Mouse (Mus musculus) cerebellum, adult 9-11 months (tissue): ENCODE data around the gene Ccdc89.
A peak's percentile ranks its signal among the peaks of the same experiment; 100 is the strongest.

Experiments used
- DNase-seq: peaks from one replicate; pipeline ENCODE4 v3.0.0; 2022

Gene Ccdc89

GRCm38 (mm10) chr7:90426020-90427001 is at the start of gene Ccdc89:
Ccdc89 (plus strand) TSS chr7:90426577.
- DNase-seq: peak; percentile 90

GRCm38 (mm10) chr7:90384411-90384810 is 42.0 kb upstream of the Ccdc89 start:
- no peak for DNase-seq

DNA sequence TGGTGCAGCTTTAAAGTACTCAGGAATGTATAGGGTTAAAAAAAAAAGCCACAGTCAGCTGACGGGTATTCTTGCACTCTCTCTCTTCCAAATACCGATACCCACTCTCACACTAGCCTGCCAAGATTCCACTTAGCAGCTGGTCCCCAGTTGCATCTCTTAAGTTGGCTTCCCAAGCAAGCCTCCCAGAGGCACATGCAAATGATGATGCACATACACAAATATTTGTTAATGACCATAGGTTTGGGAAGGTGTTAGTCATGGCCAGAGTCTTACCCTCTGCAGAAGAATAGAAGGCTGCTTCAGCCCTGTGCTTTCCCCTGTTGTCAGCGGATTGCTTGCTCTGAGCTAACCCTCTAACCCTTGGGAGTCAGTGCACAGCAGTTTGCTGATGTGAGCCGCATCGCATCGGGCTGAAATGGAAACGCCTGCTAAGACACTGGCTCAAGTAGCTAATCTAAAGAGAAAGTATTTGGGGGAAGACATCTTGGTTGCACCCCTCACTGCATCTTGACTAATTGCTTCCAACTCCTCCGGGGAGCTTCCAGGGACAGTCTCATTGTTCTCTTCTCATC is 39.4 kb upstream of the Ccdc89 start:
- DNase-seq: no peak

GRCm38 (mm10) chr7:90389765-90390164 is 36.6 kb upstream of the Ccdc89 start:
- DNase-seq: no peak

GRCm38 (mm10) chr7:90395073-90395472 is 31.3 kb upstream of the Ccdc89 start:
- no peak for DNase-seq

- DNase-seq: no peak
These were observed 30.4 kb upstream of the Ccdc89 start for GRCm38 (mm10) chr7:90395928-90396327.

DNA sequence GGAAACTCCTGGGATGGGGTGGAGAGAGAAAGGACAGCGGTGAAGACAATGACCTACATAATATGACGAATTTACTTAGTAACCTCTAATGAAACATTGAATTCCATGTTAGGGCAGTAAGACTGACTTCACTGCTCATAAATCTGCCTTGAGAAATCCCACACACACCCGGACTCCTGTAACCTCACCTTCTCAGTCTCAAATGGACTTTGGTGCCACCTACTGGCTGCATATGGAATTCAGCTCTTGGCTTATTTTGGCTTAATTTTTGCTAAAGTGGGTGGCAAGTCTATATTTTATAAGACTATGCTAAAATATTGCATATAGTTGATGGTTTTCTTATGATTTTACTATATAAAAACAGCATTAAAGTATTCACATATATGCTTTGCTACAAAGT is 16.4 kb upstream of the Ccdc89 start:
- peak; percentile 46 for DNase-seq

GRCm38 (mm10) chr7:90427006-90427405 is 629 bp downstream of the Ccdc89 start:
- peak; percentile 48 for DNase-seq

GRCm38 (mm10) chr7:90432221-90432620 is 5.8 kb downstream of the Ccdc89 start:
- DNase-seq: peak; percentile 44

DNA sequence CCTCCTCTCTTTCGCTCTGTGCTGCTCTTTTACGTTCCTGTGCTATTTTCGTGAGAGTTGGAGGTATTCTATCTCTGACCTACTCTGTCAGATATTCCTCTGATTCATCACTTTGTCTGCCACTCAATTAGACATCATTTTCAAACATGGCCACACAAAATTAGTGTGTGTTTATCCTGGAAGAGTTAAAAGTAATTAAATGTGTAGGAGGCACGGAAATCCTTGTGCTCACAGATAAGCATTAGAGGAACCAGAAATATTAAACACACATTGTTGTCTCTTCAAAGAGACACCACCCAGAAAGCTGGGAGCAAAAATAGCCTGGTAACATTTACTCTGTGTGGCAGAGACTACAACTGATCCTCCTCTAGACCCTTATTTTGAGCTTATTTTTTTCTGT is 13.7 kb downstream of the Ccdc89 start:
- no peak for DNase-seq

DNA sequence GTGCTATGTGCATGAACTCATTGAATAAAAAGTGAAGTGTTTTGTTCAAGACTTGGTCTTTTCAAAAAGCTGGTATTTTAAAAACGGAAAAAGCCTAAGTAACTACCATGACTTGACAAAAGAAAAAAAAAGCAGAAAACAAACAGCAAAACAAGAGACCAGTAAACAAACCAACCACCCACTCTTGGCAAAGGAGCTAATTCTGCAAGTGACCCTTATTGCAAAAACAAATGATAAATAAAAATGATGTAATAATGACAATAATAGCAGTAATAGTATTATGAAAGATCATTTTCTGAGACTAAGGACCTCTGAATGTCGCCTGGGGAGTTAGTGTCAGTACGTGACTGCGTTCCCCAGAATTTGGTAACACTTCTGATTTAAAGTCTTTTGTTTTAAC is 15.7 kb downstream of the Ccdc89 start:
- DNase-seq: peak; percentile 42

DNA sequence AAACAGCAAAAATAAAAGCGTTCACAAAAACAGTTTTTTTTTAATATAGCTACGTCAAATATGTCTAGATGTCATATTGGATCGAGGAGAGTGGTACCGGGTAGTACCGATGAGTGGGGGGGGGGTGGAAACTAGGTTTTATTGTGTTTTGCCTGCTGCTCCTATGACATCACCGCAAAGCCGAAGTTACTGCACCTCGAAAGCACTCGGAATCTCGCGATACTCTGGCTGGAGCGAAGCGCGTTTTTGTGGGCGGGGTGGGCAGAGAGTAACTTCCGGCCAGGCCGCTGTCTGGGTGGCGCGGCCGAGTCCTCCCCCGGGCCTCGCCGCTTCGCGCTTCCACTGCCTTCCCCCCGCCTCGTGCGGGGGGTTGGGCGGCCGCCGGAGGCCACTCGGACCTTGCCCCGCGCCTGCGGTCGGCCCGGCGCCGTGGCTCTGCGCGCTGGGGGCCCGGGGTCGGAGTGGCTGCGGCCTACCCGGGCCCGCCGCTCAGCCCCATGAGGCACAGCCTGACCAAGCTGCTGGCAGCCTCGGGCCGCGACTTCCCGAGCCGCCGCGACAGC is 16.2 kb downstream of the Ccdc89 start, which contains the start of gene Crebzf:
Crebzf (plus strand) TSS at position 212 of the 563 bp plus-strand sequence.
- peak; percentile 97 for DNase-seq

DNA sequence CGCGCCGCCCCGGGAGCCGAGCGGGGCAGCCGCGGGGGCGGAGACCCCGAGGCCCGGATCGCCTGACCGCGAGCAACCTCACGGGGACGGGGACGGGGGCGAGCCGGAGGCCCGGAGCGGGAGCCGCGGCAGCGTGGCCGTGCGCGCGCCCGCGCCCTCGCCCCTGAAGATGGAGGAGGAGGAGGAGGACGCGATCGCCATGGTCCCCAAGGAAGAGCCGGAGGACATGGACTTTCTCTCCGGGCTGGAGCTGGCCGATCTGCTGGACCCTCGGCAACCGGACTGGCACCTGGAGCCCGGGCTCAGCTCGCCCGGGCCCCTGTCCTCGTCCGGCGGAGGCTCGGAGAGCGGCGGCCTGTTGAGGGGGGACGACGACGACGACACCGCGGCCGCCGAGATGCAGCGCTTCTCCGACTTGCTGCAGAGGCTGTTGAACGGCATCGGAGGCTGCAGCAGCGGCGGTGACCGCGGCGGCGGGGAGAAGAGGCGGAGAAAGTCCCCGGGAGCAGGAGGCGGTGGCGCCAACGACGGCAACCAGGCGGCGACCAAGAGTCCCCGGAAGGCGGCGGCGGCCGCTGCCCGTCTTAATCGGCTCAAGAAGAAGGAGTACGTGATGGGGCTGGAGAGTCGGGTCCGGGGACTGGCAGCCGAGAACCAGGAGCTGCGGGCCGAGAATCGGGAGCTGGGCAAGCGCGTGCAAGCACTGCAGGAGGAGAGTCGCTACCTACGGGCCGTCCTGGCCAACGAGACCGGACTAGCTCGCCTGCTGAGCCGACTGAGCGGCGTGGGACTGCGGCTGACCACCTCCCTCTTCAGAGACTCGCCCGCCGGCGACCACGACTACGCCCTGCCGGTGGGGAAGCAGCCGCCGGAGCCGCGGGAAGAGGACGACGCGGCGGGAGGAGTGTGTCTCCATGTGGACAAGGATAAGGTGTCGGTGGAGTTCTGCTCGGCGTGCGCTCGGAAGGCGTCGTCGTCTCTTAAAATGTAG is 17.0 kb downstream of the Ccdc89 start:
- peak; percentile 84 for DNase-seq

GRCm38 (mm10) chr7:90444206-90444605 is 17.8 kb downstream of the Ccdc89 start:
- DNase-seq: no peak

DNA sequence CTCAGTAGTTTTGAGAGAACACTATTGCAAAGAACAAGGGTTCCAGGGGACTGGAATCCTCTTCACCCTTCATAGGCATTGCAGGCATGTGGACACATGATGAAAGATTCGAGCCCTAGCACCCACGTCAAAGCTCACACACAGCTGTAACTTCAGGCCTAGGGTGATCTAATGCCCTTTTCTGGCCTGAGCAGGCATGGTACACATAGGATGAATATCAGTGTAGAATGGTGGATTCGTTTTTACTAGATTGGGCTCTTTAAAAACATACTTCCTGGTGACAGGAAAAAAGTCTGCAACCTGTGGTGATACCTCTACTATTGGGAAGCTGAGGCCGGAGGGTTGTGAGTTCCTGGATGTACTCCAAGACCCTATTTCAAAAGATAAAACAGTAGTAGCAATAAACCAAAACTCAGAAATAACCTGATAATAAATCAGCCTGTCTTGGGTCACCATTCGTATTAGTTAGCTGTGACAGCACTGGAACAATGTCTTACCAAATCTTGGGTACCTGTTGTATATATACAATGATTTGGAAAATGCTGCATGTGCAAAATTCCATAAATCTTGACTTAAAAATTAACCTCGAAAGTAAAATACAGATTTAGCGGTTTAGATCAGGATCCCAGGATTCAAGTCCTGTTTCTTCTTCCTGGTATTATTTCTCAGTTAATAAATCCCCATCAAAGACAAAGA is 29.9 kb downstream of the Ccdc89 start:
- no peak for DNase-seq

- DNase-seq: peak; percentile 88
These were observed 30.6 kb downstream of the Ccdc89 start, which contains the start of gene Tmem126a for GRCm38 (mm10) chr7:90456845-90457468. Tmem126a (minus strand) TSS chr7:90457229.

DNA sequence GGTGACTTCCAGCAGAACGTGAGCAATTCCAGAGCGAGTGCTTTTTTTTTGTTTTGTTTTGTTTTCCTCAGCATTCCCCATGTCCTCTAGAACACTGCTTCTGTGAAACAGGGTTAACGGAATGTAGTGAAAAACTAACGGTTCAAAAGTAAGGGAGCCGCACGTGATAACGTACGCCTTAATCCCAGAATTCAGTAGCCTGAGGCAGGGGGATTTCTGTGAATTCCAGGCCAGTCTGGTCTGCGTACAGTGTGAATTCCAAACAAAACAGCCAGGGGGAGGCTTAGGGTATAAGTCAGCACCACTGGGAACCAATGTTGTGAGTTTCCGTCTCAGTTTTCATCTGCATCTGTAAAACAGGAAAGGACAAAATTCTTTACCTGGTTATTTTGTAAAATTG is 31.1 kb downstream of the Ccdc89 start:
- DNase-seq: no peak

DNA sequence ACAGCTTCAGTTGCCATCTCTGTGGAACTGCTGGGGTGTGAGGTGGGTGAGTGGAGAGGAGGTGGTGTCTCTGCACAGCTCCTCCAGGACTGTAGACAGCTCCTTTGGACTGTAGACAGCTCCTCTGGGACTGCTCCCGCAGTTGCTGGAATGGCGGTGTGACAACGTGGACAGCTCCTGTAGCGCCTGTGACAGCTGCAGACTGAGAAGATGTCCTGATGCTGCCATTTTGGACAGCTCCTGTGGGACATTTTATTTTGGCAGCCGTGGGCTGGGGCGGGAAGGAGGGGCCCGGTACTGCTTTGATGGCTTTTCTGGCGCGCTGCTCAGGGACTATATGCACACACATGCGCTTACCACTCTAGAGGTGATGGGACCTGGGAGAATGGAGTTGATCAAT is 34.0 kb downstream of the Ccdc89 start:
- DNase-seq: peak; percentile 20

GRCm38 (mm10) chr7:90460930-90461329 is 34.6 kb downstream of the Ccdc89 start:
- DNase-seq: peak; percentile 27

- DNase-seq: no peak
These were observed 35.1 kb downstream of the Ccdc89 start for GRCm38 (mm10) chr7:90461441-90461840.

DNA sequence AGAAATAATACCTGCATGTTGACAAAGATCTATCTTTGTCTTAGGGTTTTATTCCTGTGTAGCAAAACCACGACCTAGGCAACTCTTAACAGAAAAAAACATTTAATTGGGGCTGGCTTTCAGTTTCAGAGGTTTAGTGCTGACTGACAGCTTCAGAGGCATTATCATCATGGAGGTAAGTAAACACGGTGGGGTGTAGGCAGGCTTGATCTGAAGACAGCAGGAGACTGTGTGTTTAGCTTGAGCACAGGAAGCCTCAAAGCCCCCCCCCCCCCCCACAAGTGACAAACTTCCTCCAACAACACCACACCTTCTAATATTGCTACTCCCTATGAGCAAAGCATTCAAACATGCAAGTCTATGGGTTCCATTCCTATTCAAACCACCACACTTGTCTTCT is 47.1 kb downstream of the Ccdc89 start:
- DNase-seq: no peak
